Comparison of ENCODE assay signal across 34 mouse cellular contexts in the genomic region with DNA sequence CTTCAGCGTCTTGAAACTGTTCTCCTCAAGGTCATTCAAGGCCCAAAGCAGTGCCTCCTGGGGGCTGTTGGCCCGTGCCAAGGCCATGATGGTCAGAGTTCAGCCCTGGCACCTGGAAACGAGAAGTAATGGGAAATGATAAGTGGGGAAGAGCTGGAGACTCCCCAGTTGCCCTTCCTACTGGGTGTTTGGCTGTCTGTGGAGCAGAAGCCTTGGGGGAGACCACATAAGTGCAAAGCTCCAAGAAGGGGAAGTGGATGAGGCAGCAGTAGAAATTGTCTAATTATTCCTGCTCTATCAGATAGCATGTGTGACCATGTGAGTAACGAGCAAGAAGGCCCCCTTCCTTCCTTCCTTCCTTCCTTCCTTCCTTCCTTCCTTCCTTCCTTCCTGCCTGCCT. TPM values are rescaled to one million over a fixed set of nuclear protein-coding genes. Genes with fewer than 3 reads are reported as not detected.
"Had no signal": no experiment of that assay in that cellular context is flagged by ENCODE, and none has a peak within 500 bp of the region (broad histone marks: within the 10 kb centered on the region; RNA-seq: fewer than 3 reads in every experiment).

No protein-coding gene starts in this region.

- H3K27ac ChIP-seq: kidney, postnatal 0 days; layer of hippocampus, adult 2 months; left cerebral cortex, adult 2 months; liver, embryonic 13.5 days; midbrain, embryonic 10.5 days; midbrain, embryonic 13.5 days; neural tube, embryonic 13.5 days; stomach, embryonic 15.5 days had no signal

- DNase-seq: kidney, postnatal 25 days; layer of hippocampus, adult 9-11 months; liver, embryonic 13.5 days; lung, adult 2 months; lung, postnatal 14 days; lung, postnatal 4 days; retina, postnatal 1 day; right cerebral cortex, postnatal 25 days; spleen, adult 18-20 months; thymus, postnatal 25 days had no signal

- H3K4me3 ChIP-seq: layer of hippocampus, adult 2 months; left cerebral cortex, adult 2 months; liver, embryonic 13.5 days; megakaryocyte, embryonic 14.5 days; midbrain, embryonic 10.5 days; midbrain, embryonic 13.5 days; myocyte; neural tube, embryonic 13.5 days; stomach, embryonic 15.5 days had no signal

- H3K4me1 ChIP-seq: liver, embryonic 13.5 days; midbrain, embryonic 10.5 days; midbrain, embryonic 13.5 days; neural tube, embryonic 13.5 days; stomach, embryonic 15.5 days had no signal

- ATAC-seq: midbrain, embryonic 13.5 days; midbrain, embryonic 16.5 days had no signal

RNA-seq across cellular contexts. Expression of a gene that starts 2.9 kb away (rescaled TPM):
- polyA plus RNA-seq: kidney, embryonic 14.5 days; kidney, postnatal 0 days; liver, adult 2 months; midbrain, embryonic 10.5 days; midbrain, embryonic 13.5 days; midbrain, embryonic 16.5 days; neural tube, embryonic 13.5 days had no signal

RNA-seq across cellular contexts. Expression of a gene that starts 23.1 kb away (rescaled TPM):
- polyA plus RNA-seq: liver, adult 2 months; myocyte had no signal

RNA-seq across cellular contexts. Expression of a gene that starts 32.8 kb away (rescaled TPM):
- total RNA-seq: layer of hippocampus, adult 2 months; layer of hippocampus, postnatal 25 days; left cerebral cortex, adult 2 months; left cerebral cortex, postnatal 10 days; left cerebral cortex, postnatal 36 days; liver, adult 2 months; monocyte, adult 5-6 weeks; neutrophil, adult 5-6 weeks had no signal
- polyA plus RNA-seq: kidney, embryonic 14.5 days; kidney, postnatal 0 days; large intestine, adult 2 months; limb, embryonic 11.5 days; limb, embryonic 14.5 days; liver, adult 2 months; liver, embryonic 13.5 days; liver, embryonic 16.5 days; lung, adult 2 months; lung, embryonic 16.5 days; midbrain, embryonic 10.5 days; midbrain, embryonic 13.5 days; midbrain, embryonic 16.5 days; myocyte; neural tube, embryonic 13.5 days; stomach, embryonic 15.5 days; thymus, postnatal 0 days; urinary bladder, adult 2 months had no signal

RNA-seq across cellular contexts. Expression of a gene that starts 42.2 kb away (rescaled TPM):
- total RNA-seq: layer of hippocampus, adult 2 months; layer of hippocampus, postnatal 25 days; left cerebral cortex, adult 2 months; left cerebral cortex, postnatal 10 days; left cerebral cortex, postnatal 36 days; liver, adult 2 months; monocyte, adult 5-6 weeks; neutrophil, adult 5-6 weeks had no signal
- polyA plus RNA-seq: kidney, embryonic 14.5 days; kidney, postnatal 0 days; large intestine, adult 2 months; limb, embryonic 11.5 days; limb, embryonic 14.5 days; liver, adult 2 months; liver, embryonic 13.5 days; liver, embryonic 16.5 days; lung, adult 2 months; lung, embryonic 16.5 days; midbrain, embryonic 10.5 days; midbrain, embryonic 13.5 days; midbrain, embryonic 16.5 days; myocyte; neural tube, embryonic 13.5 days; stomach, embryonic 15.5 days; thymus, postnatal 0 days; urinary bladder, adult 2 months had no signal
